Mouse (Mus musculus): ENCODE data around the gene Lyz2. TPM values are rescaled to one million over a fixed set of nuclear protein-coding genes. Genes with fewer than 3 reads are reported as not detected.
A peak's percentile ranks its signal among the peaks of the same experiment; 100 is the strongest.
"Not testable (repeated sequence)": the region's sequence is repeated elsewhere in the genome, so short reads cannot be mapped to it uniquely, and the experiment has no call there.

The Lyz2 gene
- total RNA-seq, 2 experiments from 2014 or later: 30.6 to 45.9 TPM

GRCm38 (mm10) chr10:117280000-117280399, 2.1 kb downstream of the Lyz2 start:
- intact Hi-C loops (cut with DNase I): no loop called here
- Histone ChIP-seq H3K27ac (no peak overlapping the region), H3K4me3 (peak overlapping the region; percentile 48)
- peak; percentile 32 for DNase-seq
- TF ChIP-seq CTCF (IDR thresholded peaks at IDR 0.05): no peak

- intact Hi-C loops (cut with DNase I); DNase-seq; H3K4me3 ChIP-seq; H3K27ac ChIP-seq: not testable (repeated sequence)
Observed at GRCm38 (mm10) chr10:117278510-117278909, 3.6 kb downstream of the Lyz2 start.

- intact Hi-C loops (cut with DNase I); H3K27ac ChIP-seq; DNase-seq; H3K4me3 ChIP-seq: not testable (repeated sequence)
Observed at GRCm38 (mm10) chr10:117277779-117278178, 4.3 kb downstream of the Lyz2 start.

GRCm38 (mm10) chr10:117275681-117276369, 6.3 kb downstream of the Lyz2 start:
- Histone ChIP-seq H3K4me3 (peak overlapping the region; percentile 30; the same call in 1 of the 2 replicates), H3K27ac (no peak overlapping the region)
- TF ChIP-seq CTCF (IDR thresholded peaks at IDR 0.05): no peak
- intact Hi-C loops (cut with DNase I): no loop called here
- DNase-seq: no peak

- intact Hi-C loops (cut with DNase I); DNase-seq; H3K27ac ChIP-seq; H3K4me3 ChIP-seq: not testable (repeated sequence)
Observed at GRCm38 (mm10) chr10:117274645-117275044, 7.5 kb downstream of the Lyz2 start.

- Histone ChIP-seq H3K4me3 (no peak overlapping the region), H3K27ac (no peak overlapping the region)
- peak; percentile 32; the same call in 1 of the 2 replicates for TF ChIP-seq CTCF (IDR thresholded peaks at IDR 0.05)
- DNase-seq: no peak
- intact Hi-C loops (cut with DNase I): no loop called here
Observed at GRCm38 (mm10) chr10:117272023-117272422, 10.1 kb downstream of the Lyz2 start.

- Histone ChIP-seq H3K27ac (no peak overlapping the region), H3K4me3 (no peak overlapping the region)
- no peak for DNase-seq
- intact Hi-C loops (cut with DNase I): no loop called here
- no peak for TF ChIP-seq CTCF (IDR thresholded peaks at IDR 0.05)
Observed at GRCm38 (mm10) chr10:117259870-117260269, 22.3 kb downstream of the Lyz2 start.

GRCm38 (mm10) chr10:117238603-117239002, 43.5 kb downstream of the Lyz2 start, which contains the start of gene 9530003J23Rik:
9530003J23Rik (minus strand) TSS chr10:117238703.
- H3K4me3 ChIP-seq: no peak within 1 kb of the TSS
- TF ChIP-seq CTCF (IDR thresholded peaks at IDR 0.05): no peak
- no peak for DNase-seq
- no peak within 1 kb of the TSS for H3K27ac ChIP-seq
- intact Hi-C loops (cut with DNase I): no loop called here

GRCm38 (mm10) chr10:117235866-117236265, 46.3 kb downstream of the Lyz2 start:
- Histone ChIP-seq H3K4me3 (no peak overlapping the region), H3K27ac (no peak overlapping the region)
- DNase-seq: no peak
- TF ChIP-seq CTCF (IDR thresholded peaks at IDR 0.05): no peak
- intact Hi-C loops (cut with DNase I): no loop called here

- intact Hi-C loops (cut with DNase I): no loop called here
- no peak overlapping the region for H3K4me3 ChIP-seq
- no peak overlapping the region for H3K27ac ChIP-seq
- no peak for DNase-seq
- TF ChIP-seq CTCF (IDR thresholded peaks at IDR 0.05): no peak
Observed at GRCm38 (mm10) chr10:117234825-117235224, 47.3 kb downstream of the Lyz2 start.

- Histone ChIP-seq H3K4me3 (no peak overlapping the region), H3K27ac (no peak overlapping the region)
- intact Hi-C loops (cut with DNase I): loop anchor here (10.0 kb wide), 1 partner anchor 475 kb away; no protein-coding TSS in a partner anchor
- TF ChIP-seq CTCF (IDR thresholded peaks at IDR 0.05): no peak
- no peak for DNase-seq
Observed at GRCm38 (mm10) chr10:117229826-117230225, 52.3 kb downstream of the Lyz2 start.

Other genes with a start within 250 kb of the Lyz2 start
- under 1 TPM in 1 of 2 experiments, not detected in 1; 0.17 TPM for gene Lrrc10, start 237.0 kb downstream of the Lyz2 start, total RNA-seq (2021)
- gene Cct2, start 218.5 kb downstream of the Lyz2 start, total RNA-seq (2021): 100 to 1,000 TPM; 112 to 125 TPM
- gene Frs2, start 133.8 kb downstream of the Lyz2 start, total RNA-seq (2021): 10 to 100 TPM in 1 of 2 experiments, 1 to 10 TPM in 1; 8.1 to 11.5 TPM
- gene Yeats4, start 57.8 kb downstream of the Lyz2 start, total RNA-seq (2021): 10 to 100 TPM; 16.9 to 17.1 TPM
- not detected for gene 9530003J23Rik, start 43.6 kb downstream of the Lyz2 start, total RNA-seq (2021)
- gene Lyz1, start 10.5 kb upstream of the Lyz2 start, total RNA-seq (2021): 1 to 10 TPM; 3.7 to 6.3 TPM
- gene Cpsf6, start 97.7 kb upstream of the Lyz2 start, total RNA-seq (2021): 10 to 100 TPM; 21.8 to 26.0 TPM

Measured in gastrocnemius, adult 2 months (tissue).